8 mouse cellular contexts compared by ENCODE assay signal in the genomic region with DNA sequence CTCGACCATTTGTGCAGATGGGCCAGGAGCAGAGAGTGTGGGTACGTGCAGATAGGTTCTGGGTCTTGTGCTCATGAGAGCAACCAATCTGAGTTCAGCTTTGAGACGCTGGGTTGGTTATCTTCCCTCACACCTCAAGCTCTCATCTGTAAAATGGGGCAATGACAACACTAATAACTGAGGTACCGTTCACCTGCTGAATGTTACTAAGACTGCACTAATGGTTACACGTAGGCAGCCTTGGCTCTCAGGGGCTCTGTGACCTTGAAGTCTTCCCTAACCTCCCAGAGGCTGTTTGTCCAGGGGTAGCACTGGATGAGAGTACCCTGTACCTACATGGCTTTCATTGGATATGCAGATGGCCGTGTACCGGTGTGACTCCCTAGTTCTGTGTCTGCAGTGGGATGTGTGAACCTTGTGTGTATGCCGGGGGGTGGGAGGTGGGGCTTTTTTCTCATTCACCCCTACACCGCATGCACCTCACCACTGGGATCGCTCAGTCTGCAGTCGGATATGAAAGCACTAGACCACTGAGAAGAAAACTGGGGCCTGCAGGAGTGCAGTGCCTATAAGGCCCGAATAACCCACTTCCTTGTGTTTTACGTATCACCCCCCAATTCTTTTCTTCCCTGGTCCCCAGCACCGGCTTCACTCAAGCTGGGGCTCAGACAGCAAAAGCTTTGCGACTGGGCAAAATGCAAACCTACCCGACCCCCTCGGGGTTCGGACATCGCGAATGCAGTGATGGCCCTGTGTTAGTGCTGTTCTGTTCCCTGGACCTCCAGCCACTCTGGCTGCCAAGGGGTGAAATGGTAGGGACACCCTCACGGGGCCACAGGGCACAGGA. TPM values are rescaled to one million over a fixed set of nuclear protein-coding genes. Genes with fewer than 3 reads are reported as not detected.
DNase-seq lines count a peak whose midpoint lies in the region; ATAC-seq lines count a peak whose summit lies in the region.

No protein-coding gene starts in this region.

- 9% methylated on average over 21 of the region's 21 CpGs for WGBS in kidney, embryonic 15.5 days
- WGBS in hindbrain, embryonic 10.5 days, result 15% methylated on average over 21 of the region's 21 CpGs

- peak overlapping the region; percentile 85 for H3K9ac ChIP-seq in kidney, embryonic 15.5 days

- H3K27ac ChIP-seq in kidney, embryonic 15.5 days, result peak overlapping the region; percentile 99
- peak overlapping the region; percentile 95 for H3K27ac ChIP-seq in hindbrain, embryonic 10.5 days

- DNase-seq in kidney, postnatal 4 days, result no peak
- DNase-seq in brain, adult 2 months (ENCODE audit: low read depth, low spot score), result peak; percentile 47
- DNase-seq in hindbrain, embryonic 10.5 days (ENCODE audit: low spot score), result no peak
- no peak for DNase-seq in Muller cell, postnatal 12 days (ENCODE audit: inconsistent ontology term)
- no peak for DNase-seq in cerebellum, postnatal 4 days (ENCODE audit: low spot score in 2 of 2)
- no peak for DNase-seq in right cerebral cortex, postnatal 25 days

- no peak for ATAC-seq in kidney, embryonic 15.5 days (replicated peaks; ENCODE audit: low FRiP score)
- 0 out of 2 replicates have a peak, but pooled peaks have one; percentile 1 for ATAC-seq in megakaryocyte-erythroid progenitor cell, adult 5-6 weeks (replicated peaks; ENCODE audit: low FRiP score, low TSS enrichment, poor library complexity, severe bottlenecking)

- no peaks in the 10 kb centered on the region for H3K27me3 ChIP-seq in kidney, embryonic 15.5 days
- H3K27me3 ChIP-seq in hindbrain, embryonic 10.5 days (ENCODE audit: insufficient read depth, poor library complexity, severe bottlenecking), result no peaks in the 10 kb centered on the region

- H3K9me3 ChIP-seq in kidney, embryonic 15.5 days (replicated peaks), result no peaks in the 10 kb centered on the region
- H3K9me3 ChIP-seq in hindbrain, embryonic 10.5 days, result no peaks in the 10 kb centered on the region

- H3K36me3 ChIP-seq in kidney, embryonic 15.5 days, result no peaks in the 10 kb centered on the region
- 0 out of 2 replicates have a peak, but pooled peaks cover 4% of the 10 kb centered on the region for H3K36me3 ChIP-seq in hindbrain, embryonic 10.5 days

- peak overlapping the region; percentile 90 for H3K4me2 ChIP-seq in kidney, embryonic 15.5 days

- H3K4me1 ChIP-seq in kidney, embryonic 15.5 days, result peaks cover 40% of the 10 kb centered on the region
- H3K4me1 ChIP-seq in hindbrain, embryonic 10.5 days (replicated peaks), result peaks cover 48% of the 10 kb centered on the region

- H3K4me3 ChIP-seq in kidney, embryonic 15.5 days (replicated peaks), result peak overlapping the region; percentile 75
- H3K4me3 ChIP-seq in hindbrain, embryonic 10.5 days, result peak overlapping the region; percentile 97

RNA-seq across cellular contexts. Expression of a gene that starts 0.8 kb away (rescaled TPM):
- polyA plus RNA-seq in kidney, embryonic 15.5 days (2015; fragmentation: Nextera tagmentation; extraction: Ambion mirVana), result 78.5 and 83.8 TPM in 2 replicates
- polyA plus RNA-seq in hindbrain, embryonic 10.5 days (2016; fragmentation: Nextera tagmentation; extraction: Ambion mirVana), result 106 and 127 TPM in 2 replicates
- total RNA-seq in megakaryocyte-erythroid progenitor cell, adult 5-6 weeks (2014; fragmentation: Nextera tagmentation), result 92.1 and 118 TPM in 2 replicates
- 12.7 and 17.9 TPM in 2 replicates for total RNA-seq in megakaryocyte-erythroid progenitor cell, adult 5-6 weeks (2017)

RNA-seq across cellular contexts. Expression of a gene that starts 8.3 kb away (rescaled TPM):
- 5.4 TPM in 2 replicates for polyA plus RNA-seq in kidney, embryonic 15.5 days (2015; fragmentation: Nextera tagmentation; extraction: Ambion mirVana)
- 0.07 and 0.15 TPM in 2 replicates for polyA plus RNA-seq in hindbrain, embryonic 10.5 days (2016; fragmentation: Nextera tagmentation; extraction: Ambion mirVana)
- total RNA-seq in megakaryocyte-erythroid progenitor cell, adult 5-6 weeks (2014; fragmentation: Nextera tagmentation), result not detected in 2 replicates
- total RNA-seq in megakaryocyte-erythroid progenitor cell, adult 5-6 weeks (2017), result not detected in 2 replicates

RNA-seq across cellular contexts. Expression of a gene that starts 56.7 kb away (rescaled TPM):
- 0.14 and 0.27 TPM in 2 replicates for polyA plus RNA-seq in kidney, embryonic 15.5 days (2015; fragmentation: Nextera tagmentation; extraction: Ambion mirVana)
- 1.2 and 2.5 TPM in 2 replicates for polyA plus RNA-seq in hindbrain, embryonic 10.5 days (2016; fragmentation: Nextera tagmentation; extraction: Ambion mirVana)
- not detected in 2 replicates for total RNA-seq in megakaryocyte-erythroid progenitor cell, adult 5-6 weeks (2014; fragmentation: Nextera tagmentation)
- not detected in 2 replicates for total RNA-seq in megakaryocyte-erythroid progenitor cell, adult 5-6 weeks (2017)
